Mouse (Mus musculus): ENCODE results near the gene Hsd11b1. TPM values are rescaled to one million over a fixed set of nuclear protein-coding genes. Genes with fewer than 3 reads are reported as not detected.

Hsd11b1 gene
- 13.6 TPM for polyA plus RNA-seq (2015; fragmentation: Illumina TruSeq; extraction: RNeasy Lipid Tissue Mini Kit (QIAGEN cat#74804); ENCODE audit: insufficient read depth, low read depth, low replicate concordance)

DNA sequence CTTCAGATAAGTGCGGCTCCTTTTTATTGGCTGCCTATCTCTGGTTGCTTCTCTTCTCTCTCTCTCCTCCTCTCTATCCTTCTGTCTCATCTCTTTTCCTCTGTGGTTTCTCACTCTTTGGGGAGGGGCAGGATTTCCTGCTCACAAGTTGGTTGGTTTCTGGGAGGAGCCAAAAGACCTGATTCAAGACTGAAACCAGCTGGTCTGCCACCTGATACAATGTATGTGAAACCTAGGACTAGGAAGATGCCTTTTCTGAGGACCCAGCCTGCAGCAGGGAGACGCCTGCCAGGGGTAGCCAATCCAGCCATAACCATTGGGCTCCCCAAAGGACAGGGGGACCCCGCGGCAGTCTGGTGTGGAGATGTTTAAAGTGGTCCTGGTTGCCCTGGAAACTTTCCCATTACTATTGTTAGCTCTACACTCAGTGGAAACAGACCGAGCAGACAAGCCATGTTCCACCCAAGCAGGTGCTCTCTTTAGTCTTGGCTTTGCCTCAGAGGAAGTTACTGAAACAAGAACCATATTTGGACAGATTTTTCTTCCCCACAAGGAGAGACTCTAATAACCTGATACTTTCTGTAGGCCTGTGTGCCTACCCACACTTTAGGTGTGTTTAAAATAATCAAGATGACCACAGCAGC, at the start of gene Hsd11b1:
Gene Hsd11b1 (minus strand): TSS at position 121 of the 644 bp plus-strand sequence.

DNA sequence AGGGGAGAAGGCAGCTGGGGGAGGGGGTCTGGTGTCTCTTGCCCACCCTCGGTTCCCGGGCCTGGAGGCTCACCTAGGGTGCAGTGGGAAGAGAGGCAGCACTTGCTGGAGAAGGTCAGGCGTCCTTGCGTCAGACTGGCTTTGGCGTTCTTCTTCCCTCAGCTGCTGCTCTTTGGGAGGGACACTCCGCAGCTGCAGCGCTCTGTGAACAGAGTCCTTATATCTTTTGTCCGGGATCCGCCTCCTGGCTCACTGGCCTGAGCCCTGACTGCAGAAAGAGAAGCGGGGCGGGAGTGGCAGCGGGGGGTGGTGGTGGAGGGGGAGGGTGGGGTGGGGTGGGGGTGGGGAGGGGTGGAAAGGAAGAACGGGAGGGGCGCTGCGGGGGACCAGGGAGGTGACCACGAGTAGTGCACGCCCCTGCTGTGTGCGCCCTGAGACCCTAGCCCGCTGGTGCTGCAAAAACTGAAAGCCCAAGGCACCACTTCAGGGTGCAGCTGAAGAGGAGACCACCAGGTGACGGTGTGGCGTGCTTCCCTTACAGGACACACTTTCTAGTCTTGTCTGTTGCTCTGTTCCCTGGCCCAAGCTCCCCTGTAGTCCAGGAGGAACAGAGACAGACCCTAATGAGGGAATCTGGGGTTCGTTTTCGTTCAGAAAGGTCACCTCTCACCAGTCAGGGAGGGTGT, 9.2 kb upstream of the Hsd11b1 start, which contains the start of gene G0s2:
Gene G0s2 (minus strand): TSS at position 302 of the 686 bp plus-strand sequence.

DNA sequence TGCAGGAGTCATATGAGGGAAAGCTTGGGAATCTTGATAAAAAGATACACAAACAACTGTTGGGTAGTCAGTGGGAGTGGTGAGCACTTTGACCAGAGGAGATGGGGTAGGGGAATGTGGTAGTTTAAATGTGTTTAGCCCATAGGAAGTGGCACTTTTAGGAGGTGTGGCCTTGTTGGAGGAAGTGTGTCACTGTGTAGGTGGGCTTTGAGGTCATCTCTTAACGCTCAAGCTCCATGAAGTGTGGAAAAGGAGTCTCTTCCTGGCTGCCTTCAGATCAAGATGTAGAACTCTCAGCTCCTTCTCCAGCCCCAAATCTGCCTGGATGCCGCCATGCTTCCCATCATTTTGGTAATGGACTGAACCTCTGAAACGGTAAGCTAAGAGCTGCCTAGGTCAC, 56.4 kb downstream of the Hsd11b1 start, which contains the start of gene Lamb3:
Gene Lamb3 (plus strand): TSS at position 197 of the 400 bp plus-strand sequence.

DNA sequence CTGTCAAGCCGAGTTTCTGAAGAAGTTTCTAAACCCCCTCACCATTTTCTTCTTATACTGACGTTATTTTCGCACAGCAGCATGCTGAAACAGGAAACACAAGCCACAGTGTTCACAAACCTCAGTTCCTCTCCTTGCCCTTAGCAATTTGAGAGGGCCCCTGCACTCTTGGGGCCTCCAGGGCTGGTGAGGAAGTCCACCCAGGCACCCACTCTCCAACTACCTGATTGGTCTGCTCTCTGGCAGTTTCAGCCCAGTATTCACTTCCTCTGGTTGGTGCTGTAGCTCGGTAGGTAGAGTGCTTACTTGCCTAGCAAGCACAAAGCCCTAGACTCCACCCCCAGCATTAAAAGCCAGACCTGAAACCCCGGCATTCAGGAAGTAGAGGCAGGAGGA, 62.5 kb downstream of the Hsd11b1 start, which contains the start of gene Traf3ip3:
Gene Traf3ip3 (minus strand): TSS at position 321 of the 396 bp plus-strand sequence.

Other genes starting within 250 kb of the Hsd11b1 start
- 1.0 TPM for gene Syt14, start 228.3 kb downstream of the Hsd11b1 start, polyA plus RNA-seq (2015; fragmentation: Illumina TruSeq; extraction: RNeasy Lipid Tissue Mini Kit (QIAGEN cat#74804); ENCODE audit: insufficient read depth, low read depth, low replicate concordance)
- 3.3 TPM for gene Diexf, start 133.8 kb downstream of the Hsd11b1 start, polyA plus RNA-seq (2015; fragmentation: Illumina TruSeq; extraction: RNeasy Lipid Tissue Mini Kit (QIAGEN cat#74804); ENCODE audit: insufficient read depth, low read depth, low replicate concordance)
- 8.8 TPM for gene Irf6, start 111.0 kb downstream of the Hsd11b1 start, polyA plus RNA-seq (2015; fragmentation: Illumina TruSeq; extraction: RNeasy Lipid Tissue Mini Kit (QIAGEN cat#74804); ENCODE audit: insufficient read depth, low read depth, low replicate concordance)
- gene A130010J15Rik, start 96.0 kb downstream of the Hsd11b1 start, polyA plus RNA-seq (2015; fragmentation: Illumina TruSeq; extraction: RNeasy Lipid Tissue Mini Kit (QIAGEN cat#74804); ENCODE audit: insufficient read depth, low read depth, low replicate concordance): 1.9 TPM
- gene Traf3ip3, start 62.4 kb downstream of the Hsd11b1 start, polyA plus RNA-seq (2015; fragmentation: Illumina TruSeq; extraction: RNeasy Lipid Tissue Mini Kit (QIAGEN cat#74804); ENCODE audit: insufficient read depth, low read depth, low replicate concordance): not detected
- 1.4 TPM for gene Lamb3, start 56.4 kb downstream of the Hsd11b1 start, polyA plus RNA-seq (2015; fragmentation: Illumina TruSeq; extraction: RNeasy Lipid Tissue Mini Kit (QIAGEN cat#74804); ENCODE audit: insufficient read depth, low read depth, low replicate concordance)
- gene G0s2, start 9.1 kb upstream of the Hsd11b1 start, polyA plus RNA-seq (2015; fragmentation: Illumina TruSeq; extraction: RNeasy Lipid Tissue Mini Kit (QIAGEN cat#74804); ENCODE audit: insufficient read depth, low read depth, low replicate concordance): 16.8 TPM
- gene Camk1g, start 106.2 kb upstream of the Hsd11b1 start, polyA plus RNA-seq (2015; fragmentation: Illumina TruSeq; extraction: RNeasy Lipid Tissue Mini Kit (QIAGEN cat#74804); ENCODE audit: insufficient read depth, low read depth, low replicate concordance): 0.54 TPM

All from pancreas, adult 10 weeks (tissue).